Mouse (Mus musculus) stomach, postnatal 0 days (tissue): ENCODE measurements around the gene Sorcs3. TPM values are rescaled to one million over a fixed set of nuclear protein-coding genes. Genes with fewer than 3 reads are reported as not detected.

ENCODE experiments used
- ATAC-seq: fragments of 200-750 bp; cut with Nextera tagmentation; 2 replicates; pipeline ENCODE4 v1.8.0; 2017; ENCODE audit not compliant: low FRiP score, low TSS enrichment
- DNase-seq: peaks from one replicate; pipeline ENCODE4 v3.0.0-alpha.2; 2016; ENCODE audit warnings: low spot score
- H3K27ac ChIP-seq: fragments of 300-500 bp; sonication (generic); replicated peaks from 2 replicates; pipeline ENCODE4 v1.5.1; 2014; ENCODE audit warnings: mild to moderate bottlenecking, control low read depth
- H3K27me3 ChIP-seq: fragments of 300-500 bp; sonication (generic); 2 replicates; pipeline ENCODE4 v1.6.1; 2014; ENCODE audit warnings: low read length; ENCODE audit not compliant: control insufficient read depth, insufficient read depth
- H3K36me3 ChIP-seq: fragments of 300-500 bp; sonication (generic); 2 replicates; pipeline ENCODE4 v1.6.1; 2014; ENCODE audit warnings: low read length, mixed read lengths; ENCODE audit not compliant: control insufficient read depth, insufficient read depth
- H3K4me1 ChIP-seq: fragments of 300-500 bp; sonication (generic); replicated peaks from 2 replicates; pipeline ENCODE4 v1.6.1; 2014; ENCODE audit warnings: antibody characterized with exemption; ENCODE audit not compliant: control insufficient read depth, insufficient read depth
- H3K4me2 ChIP-seq: fragments of 300-500 bp; sonication (generic); replicated peaks from 2 replicates; pipeline ENCODE4 v1.6.1; 2014; ENCODE audit warnings: low read depth, mild to moderate bottlenecking, control low read depth, moderate library complexity
- H3K4me3 ChIP-seq: fragments of 300-500 bp; sonication (generic); 2 replicates; pipeline ENCODE4 v1.5.1; 2014; ENCODE audit warnings: low read depth, low read length, control low read depth
- H3K9ac ChIP-seq: fragments of 300-500 bp; sonication (generic); 2 replicates; pipeline ENCODE4 v1.6.1; 2014; ENCODE audit warnings: mild to moderate bottlenecking, low read length, control low read depth, mixed read lengths
- H3K9me3 ChIP-seq: fragments of 300-500 bp; sonication (generic); 2 replicates; pipeline ENCODE4 v1.6.1; 2016; ENCODE audit warnings: low read length; ENCODE audit not compliant: control insufficient read depth
- CTCF ChIP-seq: IDR thresholded peaks from 2 replicates; pipeline ENCODE4 v1.5.1; 2016; ENCODE audit warnings: antibody characterized with exemption, low read depth, mild to moderate bottlenecking, moderate library complexity
- EP300 ChIP-seq: optimal IDR thresholded peaks from 2 replicates; pipeline ENCODE3; 2016; ENCODE audit warnings: antibody characterized with exemption
- WGBS: fragments of 180-500 bp; shearing (Covaris S2); extraction: QIAGEN DNeasy Blood & Tissue Kit; methylation state at CpG from one replicate; pipeline ENCODE4 v1.1.7; 2014; 5-methylcytosine and 5-hydroxymethylcytosine counted together
- polyA plus RNA-seq: library from polyadenylated mRNA; unstranded; fragments of >200 nt; fragmentation: Nextera tagmentation; extraction: Ambion mirVana; gene quantifications from 2 replicates; pipeline ENCODE4 v1.2.1, GENCODE M21; 2015

The Sorcs3 gene
- polyA plus RNA-seq, 1 experiment from 2014 or later = 0.28 TPM

- Histone ChIP-seq H3K27me3 (no peaks in the 10 kb centered on the region), H3K4me1 (no peaks in the 10 kb centered on the region), H3K4me2 (no peak overlapping the region), H3K27ac (no peak overlapping the region), H3K9ac (no peak overlapping the region), H3K9me3 (no peaks in the 10 kb centered on the region), H3K4me3 (no peak overlapping the region), H3K36me3 (no peaks in the 10 kb centered on the region)
- TF ChIP-seq EP300 = no peak
- TF ChIP-seq CTCF = no peak
- WGBS = 44% methylated on average over 10 of the region's 10 CpGs
- no peak for DNase-seq
- no peak for ATAC-seq
These were observed 162.2 kb downstream of the Sorcs3 start for GRCm38 (mm10) chr19:48368056-48368455.

GRCm38 (mm10) chr19:48371787-48372186 is 166.0 kb downstream of the Sorcs3 start:
- whole genome bisulfite sequencing = 69% methylated on average over 9 of the region's 9 CpGs
- Histone ChIP-seq H3K27ac (no peak overlapping the region), H3K27me3 (no peaks in the 10 kb centered on the region), H3K4me2 (no peak overlapping the region), H3K4me3 (no peak overlapping the region), H3K36me3 (no peaks in the 10 kb centered on the region), H3K9me3 (no peaks in the 10 kb centered on the region), H3K9ac (no peak overlapping the region), H3K4me1 (no peaks in the 10 kb centered on the region)
- TF ChIP-seq EP300 (no peak), CTCF (no peak)
- DNase-seq = no peak
- no peak for ATAC-seq

GRCm38 (mm10) chr19:48378006-48378540 is 172.2 kb downstream of the Sorcs3 start:
- no peaks in the 10 kb centered on the region for H3K27me3 ChIP-seq
- H3K9me3 ChIP-seq = no peaks in the 10 kb centered on the region
- TF ChIP-seq CTCF = no peak
- TF ChIP-seq EP300 = no peak
- WGBS = 71% methylated on average over 11 of the region's 11 CpGs
- ATAC-seq (no peak), DNase-seq (no peak)
- no peaks in the 10 kb centered on the region for H3K36me3 ChIP-seq
- H3K9ac ChIP-seq = no peak overlapping the region
- no peaks in the 10 kb centered on the region for H3K4me1 ChIP-seq
- no peak overlapping the region for H3K4me2 ChIP-seq
- H3K4me3 ChIP-seq = no peak overlapping the region
- H3K27ac ChIP-seq = no peak overlapping the region

- ATAC-seq (no peak), DNase-seq (no peak)
- Histone ChIP-seq H3K9me3 (no peaks in the 10 kb centered on the region), H3K36me3 (no peaks in the 10 kb centered on the region), H3K4me2 (no peak overlapping the region), H3K4me1 (no peaks in the 10 kb centered on the region), H3K27ac (no peak overlapping the region), H3K4me3 (no peak overlapping the region), H3K9ac (no peak overlapping the region), H3K27me3 (no peaks in the 10 kb centered on the region)
- TF ChIP-seq CTCF = peak; percentile 66
- TF ChIP-seq EP300 = no peak
- 61% methylated on average over 1 of the region's 1 CpGs for WGBS
These were observed 185.7 kb downstream of the Sorcs3 start for GRCm38 (mm10) chr19:48391551-48391950.

- TF ChIP-seq EP300 (no peak), CTCF (no peak)
- no peaks in the 10 kb centered on the region for H3K36me3 ChIP-seq
- 42% methylated on average over 7 of the region's 7 CpGs for WGBS
- H3K4me2 ChIP-seq = no peak overlapping the region
- H3K27ac ChIP-seq = no peak overlapping the region
- H3K4me3 ChIP-seq = no peak overlapping the region
- H3K9me3 ChIP-seq = no peaks in the 10 kb centered on the region
- no peaks in the 10 kb centered on the region for H3K4me1 ChIP-seq
- no peak overlapping the region for H3K9ac ChIP-seq
- ATAC-seq (no peak), DNase-seq (no peak)
- H3K27me3 ChIP-seq = no peaks in the 10 kb centered on the region
These were observed 199.1 kb downstream of the Sorcs3 start for GRCm38 (mm10) chr19:48404774-48405495.

GRCm38 (mm10) chr19:48408221-48408620 is 202.4 kb downstream of the Sorcs3 start:
- TF ChIP-seq CTCF (no peak), EP300 (no peak)
- 43% methylated on average over 4 of the region's 4 CpGs for WGBS

More at GRCm38 (mm10) chr19:48408221-48408620, 202.4 kb downstream of the Sorcs3 start:
- Histone ChIP-seq H3K4me1 (no peaks in the 10 kb centered on the region), H3K9me3 (no peaks in the 10 kb centered on the region), H3K27me3 (no peaks in the 10 kb centered on the region), H3K36me3 (no peaks in the 10 kb centered on the region), H3K4me3 (no peak overlapping the region), H3K9ac (no peak overlapping the region), H3K27ac (no peak overlapping the region), H3K4me2 (no peak overlapping the region)
- DNase-seq (no peak), ATAC-seq (no peak)
